Mouse (Mus musculus): ENCODE results near the gene Anp32b. TPM values are rescaled to one million over a fixed set of nuclear protein-coding genes. Genes with fewer than 3 reads are reported as not detected.

The Anp32b gene
- polyA plus RNA-seq, 1 experiment from 2014 or later: 206 TPM

DNA sequence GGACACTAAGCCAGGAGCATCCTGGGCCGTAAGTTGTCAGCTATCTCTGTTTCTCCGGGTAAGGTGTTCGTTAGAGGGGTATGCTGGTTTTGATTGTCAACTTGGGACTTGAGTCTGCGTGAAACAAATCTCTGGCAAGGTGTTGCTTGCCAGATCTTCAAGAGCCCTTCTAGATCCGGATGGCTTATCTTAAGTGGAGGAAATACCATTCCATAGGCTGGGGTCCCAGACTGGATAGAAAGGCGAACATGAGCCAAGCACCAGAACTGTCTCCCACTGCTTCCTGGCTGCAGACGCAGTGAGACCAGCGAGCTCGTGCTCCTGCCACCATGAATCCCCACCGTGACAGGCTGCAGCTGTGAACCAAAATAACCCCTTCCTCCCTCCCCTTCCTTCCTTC lies 70.8 kb downstream of the Anp32b start:
- Histone ChIP-seq H3K27ac (ENCODE audit: low read length) (no peak overlapping the region), H3K9ac (ENCODE audit: low read depth, low read length) (no peak overlapping the region), H3K4me2 (ENCODE audit: low read depth, low read length) (no peak overlapping the region), H3K36me3 (ENCODE audit: control insufficient read depth, insufficient read depth, low read length) (peaks cover 8% of the 10 kb centered on the region; the same call in 1 of the 2 replicates), H3K4me1 (ENCODE audit: control insufficient read depth, insufficient read depth, low read length) (no peaks in the 10 kb centered on the region), H3K4me3 (ENCODE audit: low read length) (no peak overlapping the region), H3K27me3 (replicated peaks; ENCODE audit: control insufficient read depth, insufficient read depth, low read length) (no peaks in the 10 kb centered on the region), H3K9me3 (ENCODE audit: control insufficient read depth, low read length) (no peaks in the 10 kb centered on the region; the same call in 1 of the 2 replicates)
- 72% methylated on average over 10 of the region's 10 CpGs for WGBS
- ATAC-seq: no peak

Other genes starting within 250 kb of the Anp32b start
- not detected in 2 replicates for gene Foxe1, start 107.3 kb upstream of the Anp32b start, polyA plus RNA-seq (2015; fragmentation: Nextera tagmentation; extraction: Ambion mirVana)
- gene Trmo, start 61.5 kb upstream of the Anp32b start, polyA plus RNA-seq (2015; fragmentation: Nextera tagmentation; extraction: Ambion mirVana): 12.5 and 13.0 TPM in 2 replicates
- 2.6 and 8.1 TPM in 2 replicates for gene Hemgn, start 37.4 kb upstream of the Anp32b start, polyA plus RNA-seq (2015; fragmentation: Nextera tagmentation; extraction: Ambion mirVana)
- 112 and 120 TPM in 2 replicates for gene Nans, start 38.3 kb downstream of the Anp32b start, polyA plus RNA-seq (2015; fragmentation: Nextera tagmentation; extraction: Ambion mirVana)
- 14.8 and 15.2 TPM in 2 replicates for gene Trim14, start 85.2 kb downstream of the Anp32b start, polyA plus RNA-seq (2015; fragmentation: Nextera tagmentation; extraction: Ambion mirVana)
- gene Coro2a, start 151.3 kb downstream of the Anp32b start, polyA plus RNA-seq (2015; fragmentation: Nextera tagmentation; extraction: Ambion mirVana): 99.8 and 112 TPM in 2 replicates
- 7.4 and 7.7 TPM in 2 replicates for gene Tbc1d2, start 199.3 kb downstream of the Anp32b start, polyA plus RNA-seq (2015; fragmentation: Nextera tagmentation; extraction: Ambion mirVana)